ENCODE assay signal across 16 mouse cellular contexts in genomic region chr1:91239800-91240199, GRCm38 (mm10). TPM values are rescaled to one million over a fixed set of nuclear protein-coding genes. Genes with fewer than 3 reads are reported as not detected.
DNase-seq lines count a peak whose midpoint lies in the region; ATAC-seq lines count a peak whose summit lies in the region.
"Had no signal": no experiment of that assay in that cellular context is flagged by ENCODE, and none has a peak within 500 bp of the region (broad histone marks: within the 10 kb centered on the region; RNA-seq: fewer than 3 reads in every experiment).

No protein-coding gene starts in this region.

- no peak overlapping the region; the same call in 1 of the 2 replicates for H3K27ac ChIP-seq in liver, embryonic 13.5 days
- H3K27ac ChIP-seq: forebrain, embryonic 10.5 days; forebrain, embryonic 13.5 days; heart, adult 2 months; hindbrain, embryonic 12.5 days; hindbrain, embryonic 15.5 days had no signal

- H3K4me2 ChIP-seq in liver, embryonic 13.5 days, result no peak overlapping the region
- H3K4me2 ChIP-seq: forebrain, embryonic 13.5 days; heart, embryonic 11.5 days; hindbrain, embryonic 12.5 days; hindbrain, embryonic 15.5 days had no signal

- H3K27me3 ChIP-seq in liver, embryonic 13.5 days, result no peaks in the 10 kb centered on the region
- H3K27me3 ChIP-seq: forebrain, embryonic 13.5 days; hindbrain, embryonic 12.5 days; hindbrain, embryonic 15.5 days had no signal

- H3K4me1 ChIP-seq in liver, embryonic 13.5 days (replicated peaks), result peaks cover 18% of the 10 kb centered on the region
- H3K4me1 ChIP-seq: forebrain, embryonic 10.5 days; forebrain, embryonic 13.5 days; hindbrain, embryonic 12.5 days; hindbrain, embryonic 15.5 days had no signal

- 0 out of 2 replicates have a peak, but pooled peaks have one; percentile 15 for ATAC-seq in liver, embryonic 13.5 days (ENCODE audit: low read depth)
- ATAC-seq: forebrain, embryonic 13.5 days; forebrain, embryonic 16.5 days had no signal

- no peak overlapping the region for H3K4me3 ChIP-seq in liver, embryonic 13.5 days (replicated peaks)
- H3K4me3 ChIP-seq: forebrain, embryonic 10.5 days; forebrain, embryonic 13.5 days; heart, adult 2 months; hindbrain, embryonic 12.5 days; hindbrain, embryonic 15.5 days had no signal

- H3K9me3 ChIP-seq in liver, embryonic 13.5 days (replicated peaks), result no peaks in the 10 kb centered on the region
- H3K9me3 ChIP-seq: forebrain, embryonic 10.5 days; forebrain, embryonic 13.5 days; G1E; hindbrain, embryonic 12.5 days; hindbrain, embryonic 15.5 days had no signal

- no peaks in the 10 kb centered on the region for H3K36me3 ChIP-seq in liver, embryonic 13.5 days
- H3K36me3 ChIP-seq: forebrain, embryonic 10.5 days; G1E; hindbrain, embryonic 12.5 days; hindbrain, embryonic 15.5 days had no signal

- no peak overlapping the region for H3K9ac ChIP-seq in liver, embryonic 13.5 days
- H3K9ac ChIP-seq: forebrain, embryonic 13.5 days; hindbrain, embryonic 12.5 days; hindbrain, embryonic 15.5 days had no signal

- no peak for DNase-seq in liver, embryonic 13.5 days
- DNase-seq in liver (no peak), 416B (ENCODE audit: low read depth) (peak; percentile 75), NIH3T3 (ENCODE audit: low read depth) (peak; percentile 61)
- DNase-seq in adrenal gland, postnatal 14 days, result no peak
- no peak for DNase-seq in spleen, postnatal 10 days (ENCODE audit: low spot score in 2 of 2)
- DNase-seq in kidney, postnatal 10 days, result no peak
- DNase-seq: cerebellum, adult 9-10 months had no signal

- 9% methylated on average over 1 of the region's 1 CpGs for WGBS in liver, embryonic 13.5 days (ENCODE audit: insufficient replicate concordance)

RNA-seq across cellular contexts. Expression of gene Ube2f, which starts 10.3 kb away (rescaled TPM):
- polyA plus RNA-seq in liver, embryonic 13.5 days (2015; fragmentation: Nextera tagmentation; extraction: Ambion mirVana), result 71.1 and 77.5 TPM in 2 replicates
- total RNA-seq in adrenal gland, postnatal 14 days (2021), result 70.5 and 85.1 TPM in 2 replicates

RNA-seq across cellular contexts. Expression of gene Scly, which starts 58.3 kb away (rescaled TPM):
- polyA plus RNA-seq in liver, embryonic 13.5 days (2015; fragmentation: Nextera tagmentation; extraction: Ambion mirVana), result 24.9 and 30.1 TPM in 2 replicates
- 19.2 and 22.6 TPM in 2 replicates for total RNA-seq in adrenal gland, postnatal 14 days (2021)

Comparison
In these comparisons a context has a peak if more than half of its experiments do, and no peak if none do; other contexts are left out.
1. DNase-seq: peak in 416B (single experiment) and NIH3T3 (single experiment); none in liver, embryonic 13.5 days (single experiment), liver (single experiment), adrenal gland, postnatal 14 days (single experiment), spleen, postnatal 10 days (0 of 2) and kidney, postnatal 10 days (single experiment).